ENCODE assay signal across 8 mouse cellular contexts in the genomic region with DNA sequence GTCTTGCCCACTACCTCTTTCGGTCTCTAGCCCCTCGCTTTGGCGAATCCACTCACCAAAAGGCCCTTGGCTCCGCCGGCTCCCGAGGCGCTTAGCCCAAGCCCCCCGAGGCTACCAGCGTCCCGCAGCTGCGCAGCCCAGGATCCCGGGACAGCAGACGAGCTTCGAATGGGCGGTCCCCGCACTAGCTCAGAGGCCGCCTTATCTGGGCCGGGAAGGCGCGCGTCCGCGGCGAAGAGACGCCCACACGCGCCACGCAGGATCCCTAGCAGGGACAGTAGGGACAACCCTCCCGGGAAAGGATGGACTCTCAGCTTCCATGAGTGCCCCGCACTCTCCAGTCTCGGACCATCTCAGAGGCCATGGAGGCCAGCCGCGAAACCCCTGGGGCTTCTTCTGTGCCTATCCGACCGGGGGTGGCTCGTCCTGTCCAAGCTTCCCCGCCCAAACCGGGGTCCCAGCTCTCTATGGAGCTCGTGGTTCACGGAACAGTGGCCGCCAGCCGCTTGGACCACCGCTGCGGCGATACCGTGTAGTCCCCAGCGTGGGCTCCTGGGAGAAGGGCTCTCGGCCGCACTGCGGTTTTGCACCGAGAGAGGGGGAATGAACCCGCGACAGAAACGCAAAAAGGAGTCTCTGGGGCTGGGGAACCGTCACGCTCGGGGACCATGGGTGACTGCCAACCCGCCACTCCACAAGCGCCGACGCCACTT. TPM values are rescaled to one million over a fixed set of nuclear protein-coding genes. Genes with fewer than 3 reads are reported as not detected.
DNase-seq lines count a peak whose midpoint lies in the region; ATAC-seq lines count a peak whose summit lies in the region.

No protein-coding gene starts in this region.

- H3K4me2 ChIP-seq in hindbrain, embryonic 14.5 days (replicated peaks), result peak overlapping the region; percentile 88
- peak overlapping the region; percentile 98 for H3K4me2 ChIP-seq in limb, embryonic 12.5 days
- peak overlapping the region; percentile 98 for H3K4me2 ChIP-seq in midbrain, embryonic 11.5 days

- peak; percentile 63 for DNase-seq in kidney, adult 18-20 months
- DNase-seq in kidney, adult 11 months, result no peak
- DNase-seq in cerebellum, adult 9-10 months, result peak; percentile 29
- peak; percentile 20 for DNase-seq in gastrocnemius, adult 18-20 months (ENCODE audit: low spot score)
- peak; percentile 43 for DNase-seq in hindbrain, embryonic 14.5 days (ENCODE audit: low spot score)
- DNase-seq in midbrain, embryonic 11.5 days (ENCODE audit: low spot score, missing footprints), result peak; percentile 97
- peak; percentile 83 to 86 for DNase-seq in spleen, postnatal 10 days (ENCODE audit: low spot score in 2 of 2)

- peak overlapping the region; percentile 59 for H3K4me3 ChIP-seq in hindbrain, embryonic 14.5 days (replicated peaks; ENCODE audit: low read length)
- peak overlapping the region; percentile 65 for H3K4me3 ChIP-seq in limb, embryonic 12.5 days (replicated peaks)
- peak overlapping the region; percentile 56 for H3K4me3 ChIP-seq in midbrain, embryonic 11.5 days (ENCODE audit: low read depth, low read length)

- H3K27me3 ChIP-seq in hindbrain, embryonic 14.5 days (ENCODE audit: control insufficient read depth, insufficient read depth, low read length), result peaks cover 27% of the 10 kb centered on the region
- peaks cover 78% of the 10 kb centered on the region for H3K27me3 ChIP-seq in limb, embryonic 12.5 days
- peaks cover 33% of the 10 kb centered on the region for H3K27me3 ChIP-seq in midbrain, embryonic 11.5 days (ENCODE audit: control insufficient read depth, insufficient read depth, low read length)

- no peak overlapping the region for H3K27ac ChIP-seq in hindbrain, embryonic 14.5 days
- no peak overlapping the region for H3K27ac ChIP-seq in limb, embryonic 12.5 days
- H3K27ac ChIP-seq in midbrain, embryonic 11.5 days (ENCODE audit: low read depth, low read length), result no peak overlapping the region

- peak overlapping the region; percentile 68 for H3K9ac ChIP-seq in hindbrain, embryonic 14.5 days
- H3K9ac ChIP-seq in limb, embryonic 12.5 days (replicated peaks), result peak overlapping the region; percentile 66
- H3K9ac ChIP-seq in midbrain, embryonic 11.5 days (ENCODE audit: low read length), result peak overlapping the region; percentile 61

- peak; percentile 29 for ATAC-seq in hindbrain, embryonic 14.5 days (ENCODE audit: low FRiP score)
- no peak; the same call in 1 of the 2 replicates for ATAC-seq in limb, embryonic 12.5 days (ENCODE audit: insufficient number of reproducible peaks, insufficient read depth, low FRiP score, low TSS enrichment, low read depth)
- ATAC-seq in midbrain, embryonic 11.5 days (ENCODE audit: low FRiP score), result peak; percentile 58

- H3K9me3 ChIP-seq in hindbrain, embryonic 14.5 days (ENCODE audit: control insufficient read depth, low read length), result no peaks in the 10 kb centered on the region
- no peaks in the 10 kb centered on the region for H3K9me3 ChIP-seq in limb, embryonic 12.5 days
- H3K9me3 ChIP-seq in midbrain, embryonic 11.5 days (ENCODE audit: control insufficient read depth, low read length), result no peaks in the 10 kb centered on the region

- H3K4me1 ChIP-seq in hindbrain, embryonic 14.5 days (replicated peaks; ENCODE audit: control insufficient read depth, insufficient read depth, low read length), result peaks cover 7% of the 10 kb centered on the region
- H3K4me1 ChIP-seq in limb, embryonic 12.5 days (replicated peaks), result peaks cover 23% of the 10 kb centered on the region
- H3K4me1 ChIP-seq in midbrain, embryonic 11.5 days (ENCODE audit: control insufficient read depth, insufficient read depth, low read length), result peaks cover 22% of the 10 kb centered on the region; the same call in 1 of the 2 replicates

- H3K36me3 ChIP-seq in hindbrain, embryonic 14.5 days (replicated peaks; ENCODE audit: control insufficient read depth, insufficient read depth), result no peaks in the 10 kb centered on the region
- H3K36me3 ChIP-seq in limb, embryonic 12.5 days, result no peaks in the 10 kb centered on the region
- H3K36me3 ChIP-seq in midbrain, embryonic 11.5 days (ENCODE audit: control insufficient read depth, insufficient read depth, low read length), result no peaks in the 10 kb centered on the region

- under 1% methylated on average over 61 of the region's 61 CpGs for WGBS in hindbrain, embryonic 14.5 days
- WGBS in limb, embryonic 12.5 days, result under 1% methylated on average over 61 of the region's 61 CpGs
- WGBS in midbrain, embryonic 11.5 days, result under 1% methylated on average over 61 of the region's 61 CpGs

RNA-seq across cellular contexts. Expression of gene Fhdc1, which starts 0.8 kb away (rescaled TPM):
- total RNA-seq in gastrocnemius, adult 18-20 months (2021), result under 1 TPM; 0.21 to 0.80 TPM
- 5.2 and 6.1 TPM in 2 replicates for polyA plus RNA-seq in hindbrain, embryonic 14.5 days (2014; fragmentation: Nextera tagmentation; extraction: Ambion mirVana)
- 5.5 and 9.4 TPM in 2 replicates for polyA plus RNA-seq in limb, embryonic 12.5 days (2016; fragmentation: Nextera tagmentation; extraction: Ambion mirVana)
- 1.0 and 1.7 TPM in 2 replicates for polyA plus RNA-seq in midbrain, embryonic 11.5 days (2014; fragmentation: Nextera tagmentation; extraction: Ambion mirVana)
